Mouse (Mus musculus): ENCODE data around the gene Exoc8. TPM values are rescaled to one million over a fixed set of nuclear protein-coding genes. Genes with fewer than 3 reads are reported as not detected.

Gene Exoc8
- total RNA-seq, 4 experiments from 2014 or later = 33.0 to 33.4 (median 33.2) TPM

DNA sequence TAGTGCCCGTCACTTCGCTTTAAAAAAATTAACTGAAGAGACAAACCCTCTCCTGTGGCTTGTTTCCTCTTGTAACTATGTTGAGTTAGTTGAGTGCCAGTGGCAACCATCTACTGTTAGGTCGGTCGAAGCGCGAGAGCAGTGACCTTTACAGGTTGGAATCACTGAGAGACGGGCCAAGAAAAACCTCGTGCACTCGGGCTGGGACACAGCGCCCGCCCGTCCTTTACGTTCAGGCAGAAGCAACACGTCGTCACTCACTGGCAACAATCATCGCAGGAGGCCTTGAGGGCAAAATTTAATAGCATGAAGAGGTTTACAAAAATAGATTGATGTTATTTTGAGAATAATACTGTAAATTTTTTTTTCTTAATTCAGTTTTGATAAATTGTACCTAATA is 12.4 kb upstream of the Exoc8 start:
- DNase-seq (ENCODE audit: low spot score in 2 of 2) = no peak

DNA sequence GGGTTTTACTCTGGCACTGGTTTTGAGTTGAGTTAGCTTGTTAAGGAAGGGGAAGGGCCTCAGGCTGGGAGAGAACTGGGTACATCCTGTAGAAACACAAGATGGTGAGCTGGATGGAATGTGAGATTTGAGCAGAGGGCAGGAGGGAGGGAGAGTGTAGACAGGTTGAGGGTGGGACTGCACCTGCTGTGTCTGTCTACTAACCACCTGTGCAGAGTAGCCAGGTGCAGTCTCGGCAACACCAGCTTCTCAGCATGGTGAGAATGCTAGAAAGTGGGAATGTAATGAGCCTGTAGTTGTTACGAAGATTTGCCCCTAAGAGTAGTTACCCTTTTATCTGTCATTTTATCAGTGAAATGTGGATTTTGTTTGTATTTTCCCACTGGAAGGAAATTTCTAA is 8.0 kb upstream of the Exoc8 start:
- DNase-seq (ENCODE audit: low spot score in 2 of 2) = no peak

DNA sequence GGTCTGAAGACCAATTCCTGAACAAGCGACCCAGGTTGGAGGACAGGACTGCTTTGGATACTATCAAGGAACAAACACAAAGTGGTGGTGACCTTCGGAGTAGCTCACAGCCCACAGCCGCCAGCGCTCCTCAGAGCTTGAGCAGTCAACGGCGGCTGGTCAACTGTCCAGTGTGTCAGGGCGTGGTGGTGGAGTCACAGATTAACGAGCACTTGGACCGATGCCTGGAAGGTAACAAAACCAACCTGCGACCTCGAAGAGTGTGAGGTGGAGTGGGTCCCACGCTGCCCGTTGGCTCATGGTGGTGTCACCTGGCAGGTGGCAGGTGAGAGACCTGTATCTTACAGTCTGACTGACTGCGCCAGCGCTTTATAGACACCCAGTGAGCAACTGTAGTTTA is 5.7 kb upstream of the Exoc8 start:
- DNase-seq (ENCODE audit: low spot score in 2 of 2) = no peak

DNA sequence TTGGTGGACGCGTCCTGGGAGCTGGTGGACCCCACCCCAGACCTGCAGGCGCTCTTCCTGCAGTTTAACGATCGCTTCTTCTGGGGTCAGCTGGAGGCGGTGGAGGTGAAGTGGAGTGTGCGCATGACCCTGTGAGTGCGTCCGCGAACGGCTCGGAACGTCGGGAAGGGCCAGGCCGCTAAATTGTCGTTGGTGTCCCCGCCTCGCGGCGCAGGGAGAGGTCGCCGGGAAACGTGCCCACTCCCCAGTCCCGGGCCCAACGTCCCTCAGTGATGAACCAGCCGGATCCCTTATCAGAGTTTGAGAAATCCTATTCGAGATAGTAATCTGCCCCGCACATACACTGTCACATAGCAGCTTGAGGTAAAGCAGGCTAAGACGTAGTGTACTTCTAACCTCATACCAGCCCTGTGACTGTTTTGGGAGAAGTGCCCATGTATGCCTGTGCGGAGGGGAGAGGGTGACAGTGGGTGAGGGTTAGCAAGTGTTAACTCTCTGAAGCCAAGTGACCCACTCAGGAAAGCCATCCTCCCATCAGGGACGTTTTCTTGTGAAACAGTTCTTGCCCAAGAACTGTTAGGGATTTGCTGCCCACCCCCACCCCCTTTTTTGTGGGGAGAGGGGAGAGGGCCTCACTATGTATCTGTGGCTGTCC is 873 bp upstream of the Exoc8 start:
- DNase-seq (ENCODE audit: low spot score in 2 of 2) = no peak

DNA sequence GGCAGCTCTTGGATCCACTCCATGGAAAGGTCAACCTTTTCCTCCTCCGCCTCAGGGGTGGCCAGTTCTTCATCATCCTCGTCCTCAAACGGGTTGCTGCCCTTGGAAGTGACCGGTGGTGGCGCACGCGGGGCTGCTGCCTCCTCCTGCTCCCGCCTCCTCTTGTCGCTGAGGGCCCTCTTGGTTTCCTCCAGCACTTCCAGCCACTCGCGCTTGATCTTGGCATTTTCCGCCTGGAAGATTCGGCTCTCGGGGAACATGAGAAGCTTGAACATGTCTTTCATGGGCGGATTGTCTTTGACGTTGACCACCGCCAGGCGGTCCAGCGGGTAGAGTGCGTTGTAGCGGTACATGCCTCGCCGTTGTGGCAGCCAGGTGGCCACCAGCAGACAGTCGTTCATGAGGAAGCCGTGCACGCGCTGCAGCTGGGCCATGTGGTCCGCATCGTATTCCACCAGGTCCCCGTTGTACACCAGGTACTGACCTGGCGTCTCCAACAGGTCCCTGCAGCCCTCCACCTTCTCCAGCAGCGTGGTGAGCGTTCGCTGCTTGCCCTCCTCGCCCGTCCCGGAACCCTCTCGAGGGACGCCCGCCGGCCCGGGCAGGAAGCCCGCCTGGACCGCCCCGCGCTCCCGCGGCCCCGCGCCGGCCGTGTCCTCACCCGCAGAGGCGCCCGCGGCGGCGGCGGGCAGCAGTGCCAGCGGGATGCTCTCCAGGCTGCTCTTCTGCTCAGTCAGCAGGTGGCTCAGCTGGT is 696 bp downstream of the Exoc8 start:
- peak; percentile 55 to 63 for DNase-seq (ENCODE audit: low spot score in 2 of 2)

DNA sequence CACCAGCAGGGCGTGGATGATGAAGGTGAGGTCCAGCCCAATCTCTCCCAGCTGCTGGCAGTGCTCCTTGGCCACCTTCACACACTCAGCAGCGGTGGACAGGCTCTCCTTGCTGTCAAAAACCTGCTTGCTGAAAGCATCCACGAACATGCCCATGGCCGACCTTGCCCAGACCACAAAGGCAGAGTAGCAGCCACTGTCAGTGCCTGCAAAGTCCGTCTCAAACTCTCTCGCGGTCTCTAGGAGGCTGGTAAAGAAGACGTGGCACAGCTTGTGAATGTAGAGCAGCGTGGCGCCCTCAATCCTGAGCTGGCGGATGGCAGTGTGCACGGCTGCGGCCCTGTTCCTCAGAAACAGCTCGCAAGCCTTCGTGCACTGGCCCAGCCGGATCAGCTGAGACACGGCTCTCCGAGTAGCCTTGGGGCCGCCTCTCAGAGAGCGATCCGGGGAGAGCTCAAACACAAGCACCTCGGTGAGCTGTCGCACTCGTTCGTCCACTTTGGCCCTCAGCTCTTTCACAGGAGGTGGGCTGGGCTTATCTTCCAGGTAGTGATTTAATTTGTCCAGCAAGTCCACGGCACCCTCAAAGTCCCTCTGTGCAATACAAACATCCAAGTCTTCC is 1.4 kb downstream of the Exoc8 start:
- no peak for DNase-seq (ENCODE audit: low spot score in 2 of 2)

DNA sequence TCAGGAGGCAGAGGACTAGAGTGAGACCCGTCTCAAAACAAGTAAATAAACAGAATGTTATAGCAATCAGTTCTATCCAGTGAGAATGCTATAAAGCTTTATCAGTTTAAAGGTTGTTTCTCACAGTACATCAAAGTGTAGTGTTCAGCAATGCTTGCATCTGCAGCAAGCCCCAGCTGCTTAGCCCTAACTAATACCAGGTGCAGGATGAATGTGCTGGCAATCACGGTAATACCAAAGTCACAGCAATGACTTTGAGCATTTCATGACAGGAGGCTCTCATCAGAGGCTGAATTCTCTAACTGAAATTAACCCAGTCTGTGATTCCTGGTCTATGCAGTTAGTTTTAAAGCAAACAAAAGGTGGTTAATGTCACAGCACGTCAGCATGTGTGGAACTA is 4.9 kb downstream of the Exoc8 start:
- no peak for DNase-seq (ENCODE audit: low spot score in 2 of 2)

DNA sequence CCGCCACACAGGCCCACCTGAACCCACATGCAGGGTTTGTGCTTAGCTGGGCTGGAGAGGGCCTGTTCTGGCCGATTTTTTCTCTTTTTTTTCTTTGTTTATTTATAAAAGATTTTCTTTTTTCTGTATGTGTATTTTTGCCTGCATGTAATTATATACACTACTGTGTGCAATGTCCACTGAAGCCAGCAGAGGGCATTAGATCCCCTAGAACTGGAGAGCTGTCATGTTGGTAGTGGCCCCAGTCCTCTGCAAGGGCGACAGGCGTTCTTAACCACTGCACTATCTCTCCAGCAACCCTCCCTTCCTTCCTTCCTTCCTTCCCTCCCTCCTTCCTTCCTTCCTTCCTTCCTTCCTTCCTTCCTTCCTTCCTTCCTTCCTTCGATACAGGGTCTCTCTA is 9.1 kb downstream of the Exoc8 start:
- DNase-seq (ENCODE audit: low spot score in 2 of 2) = no peak

DNA sequence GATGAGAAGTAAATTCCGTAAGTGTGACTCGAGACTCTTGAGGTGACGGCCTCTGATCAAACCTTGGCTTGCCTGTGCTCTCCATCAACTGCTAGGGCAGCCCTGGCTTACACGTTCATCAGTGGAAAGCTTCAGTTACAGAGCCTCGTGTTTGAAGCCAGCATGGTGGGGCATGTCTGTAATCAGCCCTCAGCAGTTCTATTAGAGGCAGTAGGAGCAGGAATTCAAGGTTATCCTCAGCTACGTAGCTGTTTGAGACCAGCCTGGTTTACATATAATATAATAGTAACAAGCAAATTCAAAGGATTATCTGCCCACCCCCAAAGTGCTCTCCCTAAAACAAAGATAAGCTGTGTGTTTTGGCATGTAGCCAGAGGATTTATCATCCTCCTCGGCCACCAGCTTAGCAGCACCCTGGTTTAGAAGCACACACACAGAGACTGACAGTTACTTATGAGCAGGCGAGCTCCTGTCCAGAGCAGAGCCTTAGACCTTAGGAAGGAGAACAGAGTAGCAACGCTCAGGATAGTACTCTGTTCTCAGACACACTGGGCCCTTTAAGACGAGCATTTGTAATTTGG is 18.5 kb downstream of the Exoc8 start:
- no peak for DNase-seq (ENCODE audit: low spot score in 2 of 2)

DNA sequence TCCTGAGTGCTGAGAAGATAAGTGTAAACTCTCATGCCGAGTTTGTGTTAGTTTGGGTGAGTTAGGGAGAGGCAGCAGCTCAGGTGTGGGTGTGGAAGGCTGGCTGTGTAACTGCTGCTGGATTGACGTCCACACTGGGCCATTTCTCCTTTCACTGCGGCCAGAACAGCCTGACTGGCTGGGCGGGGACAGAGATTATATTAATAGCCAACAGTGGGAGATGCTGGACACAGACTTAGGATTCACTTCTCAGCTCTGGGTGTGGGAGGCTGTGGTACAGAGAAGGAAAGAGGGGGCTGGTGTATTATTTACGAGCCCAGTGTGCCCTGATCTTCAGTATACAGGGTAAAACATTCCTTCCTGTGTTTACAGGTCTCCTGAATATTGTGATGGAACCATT is 19.4 kb downstream of the Exoc8 start:
- DNase-seq (ENCODE audit: low spot score in 2 of 2) = no peak

DNA sequence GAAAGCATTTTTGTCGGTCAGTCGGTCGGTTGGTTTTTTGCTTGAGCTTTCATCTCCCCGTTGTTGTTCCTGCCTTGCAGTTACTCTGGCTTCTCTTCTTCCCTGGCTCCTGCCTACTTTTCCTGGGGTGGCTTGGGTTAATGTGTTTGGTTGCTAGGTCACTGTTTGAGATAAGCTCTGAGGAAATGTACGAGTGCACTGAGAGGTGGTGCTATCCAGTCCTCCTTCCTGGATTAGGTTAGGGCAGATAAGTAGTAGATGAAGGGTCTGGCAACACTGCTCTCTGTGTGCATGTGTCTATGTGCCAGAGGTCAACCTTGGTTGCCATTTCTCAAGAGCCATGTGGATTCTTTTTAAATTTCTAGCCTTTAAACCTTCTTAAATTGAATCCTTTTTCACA is 24.8 kb downstream of the Exoc8 start:
- no peak for DNase-seq (ENCODE audit: low spot score in 2 of 2)

DNA sequence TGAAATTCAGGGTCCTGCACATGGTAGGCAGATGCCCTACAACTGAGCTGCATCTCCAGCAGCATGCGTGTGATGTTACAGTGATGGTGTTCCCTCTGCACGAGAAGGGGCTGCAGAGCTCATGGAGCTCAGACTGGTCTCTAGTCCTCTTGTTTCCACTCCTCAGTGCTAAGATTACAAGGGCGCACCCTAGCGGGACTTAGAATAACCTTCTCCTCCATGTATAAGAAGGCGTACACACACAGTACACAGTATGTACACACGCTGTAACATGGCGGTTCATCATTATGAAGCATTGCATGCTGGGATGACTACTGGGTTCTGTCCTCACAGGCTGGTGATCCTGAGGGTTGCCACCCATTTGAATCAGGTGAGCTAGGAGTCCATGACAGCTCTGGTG is 25.4 kb downstream of the Exoc8 start:
- DNase-seq (ENCODE audit: low spot score in 2 of 2) = no peak

DNA sequence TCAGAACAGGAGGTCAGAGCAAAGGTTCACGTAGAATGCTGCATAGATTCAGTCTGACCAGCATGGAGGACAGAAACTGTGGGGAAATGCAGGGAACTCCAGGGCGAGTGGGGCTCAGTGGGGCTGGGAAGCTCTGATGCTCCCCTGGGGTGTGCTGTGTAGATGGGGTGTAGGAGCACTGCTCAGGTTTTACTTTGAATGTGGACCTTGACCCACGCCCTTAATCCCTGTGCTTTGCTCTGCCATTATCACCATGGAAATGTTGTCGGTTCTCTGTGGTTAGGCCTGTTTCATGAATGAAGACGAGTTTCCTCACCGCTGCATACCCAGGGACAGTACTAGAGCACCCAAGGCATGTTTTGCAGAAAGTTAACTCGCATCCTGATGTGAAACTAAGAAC is 26.0 kb downstream of the Exoc8 start:
- no peak for DNase-seq (ENCODE audit: low spot score in 2 of 2)

DNA sequence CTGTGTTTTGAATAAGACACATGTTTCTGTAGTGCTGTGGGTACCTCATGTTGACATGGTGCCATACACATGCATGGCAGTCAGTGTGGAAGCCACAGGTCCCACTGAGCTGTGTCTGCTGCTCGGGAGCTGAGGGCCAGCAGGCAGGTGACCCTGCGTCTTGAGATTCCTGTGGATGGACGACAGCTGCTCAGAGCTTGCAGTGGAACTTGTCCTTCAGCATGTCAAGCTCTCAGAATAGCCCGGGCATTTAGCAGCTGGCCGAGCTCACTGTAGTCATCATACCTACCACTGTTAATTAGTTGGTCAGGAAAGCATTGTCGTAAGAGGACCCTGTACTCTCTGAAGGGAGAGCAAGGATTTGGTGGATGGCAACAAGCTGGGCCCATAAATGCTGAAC is 27.8 kb downstream of the Exoc8 start:
- DNase-seq (ENCODE audit: low spot score in 2 of 2) = no peak

DNA sequence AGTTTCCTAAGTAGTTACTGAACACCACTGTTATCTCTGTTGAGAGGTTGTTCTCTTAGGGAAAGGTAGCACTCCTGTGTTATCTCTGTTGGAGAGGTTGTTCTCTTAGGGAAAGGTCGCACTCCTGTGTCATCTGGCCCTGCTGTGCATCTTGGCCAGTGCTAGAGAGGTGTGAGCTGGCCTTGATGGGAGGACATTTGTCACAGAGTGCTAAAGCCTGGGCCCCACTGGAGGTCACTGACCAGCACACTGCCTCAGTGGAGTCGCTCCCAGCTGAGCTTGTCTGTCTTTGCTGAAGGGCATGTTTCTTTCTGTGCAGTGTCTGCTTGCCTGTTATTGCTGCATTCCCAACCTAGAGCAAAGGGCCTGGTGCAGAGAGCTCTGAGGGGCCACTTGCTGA is 30.4 kb downstream of the Exoc8 start:
- no peak for DNase-seq (ENCODE audit: low spot score in 2 of 2)

DNA sequence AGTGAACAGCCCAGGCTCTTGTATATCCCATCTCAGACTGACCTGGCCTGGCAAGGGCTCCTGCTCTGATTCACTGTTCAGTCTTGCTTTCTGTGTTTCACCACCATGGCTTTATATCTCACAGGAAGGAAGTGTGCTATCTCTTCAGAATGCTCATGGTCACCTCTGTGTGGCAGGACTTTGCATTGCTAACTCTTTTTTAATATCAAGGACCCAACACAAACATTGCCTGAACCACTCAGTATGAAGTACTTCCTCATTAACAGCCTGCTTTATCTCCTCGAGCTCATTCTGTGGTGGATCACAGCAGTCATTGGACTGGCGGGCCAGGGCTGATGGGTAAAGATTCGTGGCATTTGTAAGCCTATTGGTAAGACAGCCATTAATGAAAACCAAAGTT is 30.8 kb downstream of the Exoc8 start:
- DNase-seq (ENCODE audit: low spot score in 2 of 2) = no peak

DNA sequence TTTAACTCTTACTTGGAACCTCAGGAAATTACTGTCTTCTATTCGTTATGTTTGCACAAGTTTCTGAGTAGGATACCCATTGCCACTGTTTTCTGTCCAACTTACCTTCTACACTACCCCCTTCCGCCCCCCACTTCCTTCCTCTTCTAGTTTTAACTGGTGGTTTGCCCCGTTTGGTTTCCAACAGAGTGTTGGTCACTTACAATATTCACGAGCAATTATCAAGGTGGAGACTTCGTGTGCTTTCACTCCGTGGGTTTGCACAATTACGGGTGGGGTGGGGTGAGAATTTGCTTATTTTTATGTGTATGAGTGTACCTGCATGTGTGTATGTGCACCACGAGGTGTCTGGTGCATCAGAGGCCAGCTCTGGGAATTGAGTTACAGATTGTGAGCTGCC is 33.8 kb downstream of the Exoc8 start:
- DNase-seq (ENCODE audit: low spot score in 2 of 2) = no peak

DNA sequence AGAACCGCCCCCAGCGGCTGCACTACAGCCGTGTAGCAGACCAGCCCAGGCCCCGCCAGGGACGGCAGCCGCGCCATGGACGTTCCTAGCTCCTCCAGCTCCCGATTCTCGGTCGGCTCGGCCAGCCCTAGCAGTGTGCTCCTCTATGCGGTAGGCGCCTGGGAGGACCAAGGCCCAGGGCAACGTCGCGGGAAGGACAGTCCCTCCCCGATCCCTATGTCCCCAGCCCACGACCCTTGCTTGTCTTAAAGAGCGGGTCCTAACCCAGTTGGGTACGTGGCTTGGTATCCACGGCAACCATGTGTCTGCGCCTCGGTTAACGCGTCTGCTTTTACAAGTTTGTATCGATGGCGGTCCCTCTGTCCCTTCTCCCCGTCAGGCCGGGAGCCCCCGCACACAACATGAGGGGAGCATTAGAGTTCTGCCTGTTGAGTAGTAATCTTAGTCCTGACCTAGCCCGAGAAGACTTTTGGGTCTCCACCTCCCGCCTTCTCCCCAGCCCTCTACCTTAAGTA is 34.3 kb downstream of the Exoc8 start:
- DNase-seq (ENCODE audit: low spot score in 2 of 2) = no peak

DNA sequence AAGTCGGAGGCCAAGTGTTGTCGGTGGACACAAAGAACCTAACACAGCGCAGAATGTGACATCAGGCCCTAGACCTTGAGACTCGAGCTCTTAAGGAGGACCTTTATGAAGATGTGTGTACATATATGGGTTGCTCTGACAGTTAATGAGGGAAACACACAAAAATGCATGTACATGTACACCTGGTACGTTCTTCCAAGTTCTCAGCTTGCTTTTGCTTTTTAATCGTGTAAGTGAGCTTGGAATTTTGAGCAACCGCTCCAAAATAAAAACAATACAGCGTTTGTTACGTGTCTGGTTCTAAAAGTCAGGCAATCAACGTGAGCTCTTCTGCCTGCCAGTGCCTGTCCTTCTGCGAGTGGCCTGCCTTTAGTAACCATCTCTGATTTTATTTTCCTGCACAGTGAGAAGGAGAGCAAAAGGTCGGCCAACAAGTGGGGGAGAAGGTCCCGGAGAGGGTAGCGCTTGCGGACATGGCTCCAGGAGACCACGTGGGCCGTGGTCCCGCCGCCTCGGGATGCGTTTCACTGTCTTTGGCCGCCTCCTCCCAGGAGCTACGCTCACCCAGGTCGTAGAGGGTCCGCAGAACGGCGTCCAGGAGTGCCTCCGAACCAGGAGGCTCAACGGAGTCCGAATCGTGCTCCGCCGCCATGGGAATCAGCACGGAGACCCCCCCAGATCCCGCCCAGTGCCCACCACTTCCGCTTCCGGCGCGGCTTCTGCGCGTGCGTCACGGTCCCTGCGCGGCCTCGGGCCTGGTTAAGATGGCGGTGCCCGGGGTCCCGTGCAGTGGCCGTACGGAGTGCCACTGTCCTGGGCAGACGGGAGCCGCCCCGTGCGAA is 35.0 kb downstream of the Exoc8 start, which contains the start of the genes Gnpat and 2810004N23Rik:
Gene Gnpat (plus strand): TSS at position 713 of the 842 bp plus-strand sequence.
Gene 2810004N23Rik (minus strand): TSS at position 800 of the 842 bp plus-strand sequence.
- DNase-seq (ENCODE audit: low spot score in 2 of 2) = peak; percentile 85 to 93

DNA sequence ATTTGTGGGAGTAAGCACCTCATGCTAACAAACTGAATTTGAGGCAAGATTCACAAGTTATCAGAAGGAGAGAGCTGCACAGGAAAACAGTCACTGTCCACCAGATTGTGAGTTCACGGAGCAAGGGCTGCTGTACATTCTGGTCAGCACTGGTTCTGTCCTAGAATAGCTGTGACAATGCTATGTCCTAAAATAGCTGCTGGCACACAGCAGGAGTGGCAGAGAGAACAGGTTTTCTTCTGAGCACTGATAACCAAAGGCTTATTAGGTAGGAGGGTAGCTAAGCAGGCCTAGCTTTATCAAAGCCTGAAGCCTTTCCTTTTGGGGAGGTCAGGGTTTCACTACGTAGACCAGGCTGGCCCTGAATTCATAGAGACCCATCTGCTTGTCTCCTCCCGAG is 37.3 kb downstream of the Exoc8 start:
- no peak for DNase-seq (ENCODE audit: low spot score in 2 of 2)

DNA sequence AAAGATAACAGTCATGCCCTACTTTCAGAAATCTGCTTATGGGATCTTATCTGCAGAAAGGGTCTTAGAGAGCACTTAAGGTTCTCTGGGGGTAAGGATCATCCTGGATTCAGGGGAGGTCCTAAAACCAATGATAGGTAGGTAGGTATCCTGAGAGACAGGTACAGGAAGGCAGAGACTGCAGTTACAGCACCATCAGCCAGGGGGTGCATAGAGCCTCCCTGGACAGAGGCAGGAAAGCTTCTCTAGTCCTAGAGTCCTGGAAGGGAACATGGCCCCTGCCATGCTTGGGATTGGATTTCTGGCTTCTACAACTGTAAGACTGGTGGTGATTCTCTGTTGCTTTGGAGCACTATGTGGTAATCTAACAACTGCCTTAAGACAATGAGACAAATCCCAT is 38.0 kb downstream of the Exoc8 start:
- DNase-seq (ENCODE audit: low spot score in 2 of 2) = no peak

Data from left cerebral cortex, adult 8-10 months (tissue).